Mouse (Mus musculus) forebrain, embryonic 12.5 days (tissue): Measurements from ENCODE around the gene Mamld1. TPM values are rescaled to one million over a fixed set of nuclear protein-coding genes. Genes with fewer than 3 reads are reported as not detected.
"Not testable (repeated sequence)": the region's sequence is repeated elsewhere in the genome, so short reads cannot be mapped to it uniquely, and the experiment has no call there.

Experiments used
- ATAC-seq: fragments of 200-750 bp; cut with Nextera tagmentation; 2 replicates; pipeline ENCODE4 v1.8.0; 2017; ENCODE audit warnings: moderate TSS enrichment; ENCODE audit not compliant: low FRiP score
- H3K27ac ChIP-seq: fragments of 300-500 bp; sonication (generic); 2 replicates; pipeline ENCODE4 v1.5.1; 2016; ENCODE audit warnings: mild to moderate bottlenecking
- H3K27me3 ChIP-seq: fragments of 300-500 bp; sonication (generic); 2 replicates; pipeline ENCODE4 v1.6.1; 2016; ENCODE audit warnings: mild to moderate bottlenecking
- H3K36me3 ChIP-seq: fragments of 300-500 bp; sonication (generic); replicated peaks from 2 replicates; pipeline ENCODE4 v1.6.1; 2016; ENCODE audit warnings: mild to moderate bottlenecking
- H3K4me1 ChIP-seq: fragments of 300-500 bp; sonication (generic); 2 replicates; pipeline ENCODE4 v1.6.1; 2016
- H3K4me2 ChIP-seq: fragments of 300-500 bp; sonication (generic); 2 replicates; pipeline ENCODE4 v1.6.1; 2016; ENCODE audit warnings: mild to moderate bottlenecking, moderate library complexity
- H3K4me3 ChIP-seq: fragments of 300-500 bp; sonication (generic); replicated peaks from 2 replicates; pipeline ENCODE4 v1.5.1; 2016; ENCODE audit warnings: mild to moderate bottlenecking
- H3K9ac ChIP-seq: fragments of 300-500 bp; sonication (generic); 2 replicates; pipeline ENCODE4 v1.6.1; 2016; ENCODE audit warnings: mild to moderate bottlenecking
- H3K9me3 ChIP-seq: fragments of 300-500 bp; sonication (generic); 2 replicates; pipeline ENCODE4 v1.6.1; 2016
- WGBS: fragments of 180-500 bp; shearing (Covaris S2); methylation state at CpG from one replicate; pipeline ENCODE4 v1.1.7; 2016; 5-methylcytosine and 5-hydroxymethylcytosine counted together
- polyA plus RNA-seq: library from polyadenylated mRNA; unstranded; fragments of >200 nt; fragmentation: Nextera tagmentation; extraction: Ambion mirVana; gene quantifications from 2 replicates; pipeline ENCODE4 v1.2.1, GENCODE M21; 2016

Gene Mamld1
- 8.2 and 9.7 TPM in 2 replicates for polyA plus RNA-seq

DNA sequence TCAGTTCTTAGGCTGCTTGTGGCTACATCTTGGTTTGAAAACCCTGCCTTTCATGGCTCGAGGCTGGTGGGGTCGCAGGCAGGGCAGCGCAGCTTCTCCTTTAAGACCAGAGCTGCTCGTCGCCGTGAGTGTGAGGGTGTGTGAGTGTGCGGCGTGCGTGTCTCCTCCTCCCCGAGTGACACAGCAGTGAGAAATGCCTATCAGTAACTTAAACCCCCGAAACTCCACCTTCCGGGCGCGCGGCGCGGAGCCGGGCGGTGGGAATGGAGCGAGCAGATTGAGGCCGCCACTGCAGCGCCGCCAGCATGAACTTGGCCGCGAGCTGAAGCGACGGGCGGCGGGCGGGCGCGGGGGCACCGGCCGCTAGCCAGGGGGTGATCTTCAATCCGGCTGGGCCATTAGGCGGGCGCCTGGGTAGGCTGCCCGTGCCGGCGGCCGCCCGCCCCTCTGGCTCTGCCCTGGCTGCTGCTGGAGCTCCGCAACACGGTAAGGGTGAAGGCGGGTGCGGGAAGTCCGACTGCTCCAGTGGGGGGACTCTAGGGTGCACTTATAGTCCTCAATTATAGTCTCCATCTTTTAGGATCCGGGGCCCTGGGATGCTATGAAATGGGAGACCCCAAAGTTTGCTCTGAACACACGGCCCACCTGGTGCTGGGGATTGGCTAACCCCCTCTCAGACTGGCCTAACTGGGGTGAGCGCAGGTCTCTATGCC, at the start of gene Mamld1:
Mamld1 (plus strand) TSS at position 393 of the 713 bp plus-strand sequence.
- H3K27ac ChIP-seq: peak within 1 kb of the TSS; percentile 90
- H3K36me3 ChIP-seq: no peaks in the 10 kb centered on the region
- peaks cover 13% of the 10 kb centered on the region; the same call in 1 of the 2 replicates for H3K27me3 ChIP-seq
- WGBS: 17% methylated on average over 50 of the region's 50 CpGs
- no peaks in the 10 kb centered on the region for H3K9me3 ChIP-seq
- peak within 1 kb of the TSS; percentile 55 for H3K4me3 ChIP-seq
- peak; percentile 60 for ATAC-seq
- peaks cover 13% of the 10 kb centered on the region for H3K4me1 ChIP-seq
- H3K9ac ChIP-seq: peak within 1 kb of the TSS; percentile 68
- peak within 1 kb of the TSS; percentile 67 for H3K4me2 ChIP-seq

DNA sequence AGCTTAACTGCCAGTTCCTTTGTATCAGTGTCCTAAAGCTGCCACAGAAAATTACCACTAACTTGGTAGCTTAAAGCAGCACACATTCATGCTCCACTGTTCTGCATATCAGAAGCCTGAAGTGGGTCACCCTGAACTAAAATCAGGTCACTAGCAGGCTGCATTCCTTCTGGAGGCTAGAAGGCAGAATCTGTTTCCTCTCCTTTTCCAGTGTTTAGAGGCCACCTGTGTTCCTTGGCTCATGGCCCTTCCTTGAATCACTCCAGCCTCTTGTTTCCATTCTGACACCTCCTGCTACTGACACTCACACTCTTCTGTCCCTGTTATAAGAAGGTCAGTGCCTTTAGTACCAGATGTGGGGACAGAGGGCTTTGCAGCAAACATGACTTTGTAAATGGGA, 25.3 kb upstream of the Mamld1 start:
- Histone ChIP-seq H3K9ac (no peak overlapping the region), H3K36me3 (no peaks in the 10 kb centered on the region), H3K27ac (no peak overlapping the region), H3K4me1 (no peaks in the 10 kb centered on the region), H3K4me3 (no peak overlapping the region), H3K4me2 (no peak overlapping the region), H3K9me3 (no peaks in the 10 kb centered on the region), H3K27me3 (no peaks in the 10 kb centered on the region)
- no peak for ATAC-seq

DNA sequence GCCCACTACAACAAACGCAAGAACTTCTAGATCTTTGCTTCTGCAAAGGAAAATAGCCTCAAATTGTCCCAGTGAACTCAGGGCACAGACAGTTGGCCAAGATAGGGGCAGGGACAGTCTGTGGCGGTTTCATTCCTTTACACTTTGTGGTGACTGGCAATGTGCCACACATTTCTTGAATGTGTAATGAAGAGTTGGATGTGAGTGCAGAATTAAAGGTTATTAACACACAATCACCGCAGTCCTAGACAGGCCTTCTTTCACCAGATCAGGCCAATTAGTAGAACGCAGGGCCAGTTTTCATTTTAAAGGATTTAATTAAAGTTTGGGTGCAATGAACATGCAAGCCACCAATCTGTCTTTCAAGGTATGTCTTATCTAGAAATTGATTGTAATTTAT, 22.0 kb upstream of the Mamld1 start:
- ATAC-seq: peak; percentile 60; the same call in 1 of the 2 replicates
- no peaks in the 10 kb centered on the region for H3K36me3 ChIP-seq
- 61% methylated on average over 4 of the region's 4 CpGs for WGBS

DNA sequence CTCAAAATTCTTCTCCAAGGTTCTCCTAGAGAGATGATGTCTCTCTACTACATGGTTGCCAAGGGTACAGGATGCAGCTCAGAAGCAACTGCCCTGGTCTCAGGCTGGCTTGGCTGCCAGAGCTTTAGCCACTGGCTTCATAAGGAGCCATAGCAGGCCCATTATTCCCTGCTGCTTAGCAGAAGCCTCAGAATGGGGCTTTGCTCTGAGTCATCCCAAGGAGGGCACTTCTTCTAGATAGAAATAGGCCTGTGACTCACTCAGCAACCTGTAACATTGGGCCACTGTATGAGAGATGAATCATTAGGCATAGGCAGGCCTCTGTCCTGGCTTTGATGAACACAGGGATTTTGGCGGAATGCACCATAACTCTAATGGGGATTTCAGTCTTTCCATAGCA, 21.1 kb upstream of the Mamld1 start:
- not testable (repeated sequence) for H3K4me2 ChIP-seq, H3K9me3 ChIP-seq, H3K27ac ChIP-seq, H3K4me1 ChIP-seq, ATAC-seq, H3K27me3 ChIP-seq, H3K4me3 ChIP-seq, H3K36me3 ChIP-seq, H3K9ac ChIP-seq
- 96% methylated on average over 1 of the region's 1 CpGs for WGBS

More for the DNA sequence above, 22.0 kb upstream of the Mamld1 start:
- H3K4me1 ChIP-seq: no peaks in the 10 kb centered on the region
- H3K4me2 ChIP-seq: no peak overlapping the region
- H3K9me3 ChIP-seq: no peaks in the 10 kb centered on the region
- H3K9ac ChIP-seq: no peak overlapping the region
- H3K27ac ChIP-seq: no peak overlapping the region
- no peak overlapping the region for H3K4me3 ChIP-seq
- no peaks in the 10 kb centered on the region for H3K27me3 ChIP-seq

DNA sequence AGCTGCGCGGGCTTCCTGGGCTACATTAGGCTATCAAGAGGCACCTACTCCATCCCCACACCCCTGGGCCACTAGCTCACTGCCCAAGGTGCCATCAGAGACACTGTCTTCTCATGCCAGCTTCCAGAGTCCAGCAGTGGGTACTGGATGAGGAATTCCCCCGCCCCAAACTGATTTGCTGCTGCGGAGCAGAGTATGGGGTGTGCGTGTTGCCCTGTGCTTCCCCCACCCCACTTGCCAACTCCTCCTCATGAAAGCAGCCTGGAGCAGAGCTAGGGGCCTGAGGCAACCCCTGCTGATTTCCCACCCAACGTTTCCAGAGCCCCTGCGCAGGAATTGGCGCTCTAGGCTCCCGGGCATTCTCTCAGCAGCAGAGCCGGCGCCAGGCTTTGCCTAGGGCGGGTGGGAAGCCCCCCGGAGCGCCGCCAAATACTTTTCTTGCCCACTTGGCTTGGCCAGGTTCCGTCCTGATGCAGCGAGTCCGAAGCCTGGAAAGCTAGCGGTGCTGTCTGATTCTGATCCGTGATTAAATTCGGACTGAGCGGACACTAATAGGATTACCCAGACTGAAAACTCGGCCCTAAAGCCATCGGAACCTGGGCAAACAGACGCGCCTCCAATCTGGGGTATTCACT, 738 bp downstream of the Mamld1 start:
- H3K4me2 ChIP-seq: peak overlapping the region; percentile 67
- peaks cover 13% of the 10 kb centered on the region for H3K4me1 ChIP-seq
- peaks cover 13% of the 10 kb centered on the region; the same call in 1 of the 2 replicates for H3K27me3 ChIP-seq
- peak overlapping the region; percentile 55 for H3K4me3 ChIP-seq
- no peaks in the 10 kb centered on the region for H3K36me3 ChIP-seq
- H3K9me3 ChIP-seq: no peaks in the 10 kb centered on the region
- WGBS: 19% methylated on average over 26 of the region's 26 CpGs
- peak overlapping the region; percentile 68 for H3K9ac ChIP-seq
- ATAC-seq: peak; percentile 15; the same call in 1 of the 2 replicates
- peak overlapping the region; percentile 90 for H3K27ac ChIP-seq

DNA sequence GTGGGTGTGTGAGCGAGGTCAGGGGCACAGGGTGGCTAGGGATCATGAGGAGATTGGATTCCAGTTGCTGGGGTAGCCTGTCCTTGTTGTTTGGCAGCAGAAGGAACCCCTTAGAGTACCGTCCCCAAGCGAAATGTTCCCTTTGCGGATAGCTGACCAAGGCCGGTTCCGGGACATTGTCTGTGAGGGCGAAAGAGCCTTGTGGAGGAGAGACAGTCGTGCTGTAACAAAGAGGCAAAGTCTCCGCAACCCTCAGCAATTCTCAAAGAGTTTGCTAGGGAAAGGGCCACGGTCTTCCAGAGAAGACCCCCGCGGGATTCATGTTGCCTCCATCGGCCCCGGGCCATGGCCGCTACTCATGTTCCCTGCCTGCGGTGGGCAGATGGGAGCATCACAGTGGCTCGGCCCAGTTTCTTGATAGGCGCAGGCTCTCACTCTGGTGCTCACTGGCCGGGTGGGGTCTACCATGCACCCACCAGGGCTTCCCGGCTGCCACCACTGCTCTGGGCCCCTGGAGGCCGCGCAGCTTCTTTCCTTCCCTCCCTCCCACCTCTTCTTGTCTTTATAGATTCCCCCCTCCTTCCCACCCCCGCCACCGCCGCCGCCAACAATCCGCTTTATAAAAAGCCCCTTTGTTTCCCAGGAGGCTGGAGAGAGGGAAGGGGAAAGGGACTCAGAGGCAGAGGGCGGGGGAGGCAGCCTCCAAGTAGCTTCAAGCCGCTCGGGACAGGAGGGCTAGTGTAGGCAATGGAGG, 1.5 kb downstream of the Mamld1 start:
- H3K4me1 ChIP-seq: peaks cover 13% of the 10 kb centered on the region
- peak overlapping the region; percentile 68 for H3K9ac ChIP-seq
- H3K27ac ChIP-seq: peak overlapping the region; percentile 90
- WGBS: 22% methylated on average over 30 of the region's 30 CpGs
- H3K4me3 ChIP-seq: peak overlapping the region; percentile 55
- H3K27me3 ChIP-seq: peaks cover 13% of the 10 kb centered on the region; the same call in 1 of the 2 replicates
- ATAC-seq: peak; percentile 83
- H3K36me3 ChIP-seq: no peaks in the 10 kb centered on the region
- H3K9me3 ChIP-seq: no peaks in the 10 kb centered on the region
- peak overlapping the region; percentile 67 for H3K4me2 ChIP-seq

DNA sequence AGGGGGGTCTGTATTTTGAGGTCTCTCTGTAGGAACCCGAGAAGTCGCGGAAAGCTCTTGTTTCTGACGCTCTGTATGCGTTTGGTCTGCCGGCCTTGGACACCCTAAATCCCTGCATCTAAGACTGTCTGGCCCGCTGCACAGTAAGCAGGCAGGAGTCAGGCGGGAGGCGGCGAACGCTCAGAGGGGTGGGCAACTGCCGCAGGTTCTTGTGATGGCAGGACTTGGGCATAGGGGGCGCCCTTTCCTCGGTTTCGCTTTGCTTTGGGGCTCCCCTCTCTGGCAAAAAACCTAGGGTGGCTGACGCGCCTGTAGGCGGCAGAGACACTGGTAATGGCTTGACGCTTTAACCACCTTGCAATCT, 2.0 kb downstream of the Mamld1 start:
- peak overlapping the region; percentile 68 for H3K9ac ChIP-seq
- peaks cover 10% of the 10 kb centered on the region; the same call in 1 of the 2 replicates for H3K27me3 ChIP-seq
- H3K9me3 ChIP-seq: no peaks in the 10 kb centered on the region
- peak; percentile 78 for ATAC-seq
- peak overlapping the region; percentile 90 for H3K27ac ChIP-seq
- H3K4me2 ChIP-seq: peak overlapping the region; percentile 67
- H3K4me3 ChIP-seq: peak overlapping the region; percentile 55
- H3K4me1 ChIP-seq: peaks cover 13% of the 10 kb centered on the region
- H3K36me3 ChIP-seq: no peaks in the 10 kb centered on the region
- WGBS: 33% methylated on average over 19 of the region's 19 CpGs

DNA sequence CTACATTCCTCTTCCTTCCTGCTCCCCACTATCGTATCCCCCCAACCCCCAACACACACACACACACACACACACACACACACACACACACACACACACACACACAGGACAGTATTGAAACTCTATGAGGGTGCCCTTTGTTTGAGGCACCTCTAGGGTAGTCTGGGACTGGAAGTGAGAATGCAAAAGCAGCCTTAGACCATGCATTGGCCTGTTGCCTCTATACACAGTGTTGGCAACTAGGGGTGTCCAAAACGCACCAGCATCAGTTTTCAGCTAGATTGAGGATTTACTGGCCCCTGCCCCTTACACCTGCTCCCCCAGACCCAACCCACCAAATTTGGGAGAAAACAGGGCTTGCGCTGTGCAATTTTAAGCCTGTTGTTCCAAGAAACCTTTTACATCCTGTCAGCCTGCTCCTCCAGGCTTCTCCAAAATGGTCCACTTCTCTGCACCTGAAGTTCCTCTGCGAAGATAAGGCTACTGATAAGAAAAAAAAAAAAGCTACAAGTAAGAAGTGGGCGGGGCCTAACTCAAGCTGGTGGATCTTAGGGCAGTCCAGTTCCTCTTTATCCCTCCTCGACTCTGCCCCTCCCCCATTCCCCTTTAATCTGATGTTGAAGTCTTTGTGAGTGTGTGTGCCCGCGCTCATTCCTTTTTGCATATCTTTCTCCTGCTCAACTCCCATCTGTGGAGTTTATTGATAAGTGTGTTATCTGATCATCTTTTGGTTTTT, 2.6 kb downstream of the Mamld1 start:
- peak overlapping the region; percentile 68 for H3K9ac ChIP-seq
- H3K4me2 ChIP-seq: peak overlapping the region; percentile 67
- peak overlapping the region; percentile 90 for H3K27ac ChIP-seq
- ATAC-seq: peak; percentile 49
- H3K9me3 ChIP-seq: no peaks in the 10 kb centered on the region
- H3K4me1 ChIP-seq: peaks cover 13% of the 10 kb centered on the region
- peak overlapping the region; percentile 55 for H3K4me3 ChIP-seq
- WGBS: 25% methylated on average over 7 of the region's 8 CpGs
- H3K36me3 ChIP-seq: no peaks in the 10 kb centered on the region
- H3K27me3 ChIP-seq: peaks cover 6% of the 10 kb centered on the region; the same call in 1 of the 2 replicates

DNA sequence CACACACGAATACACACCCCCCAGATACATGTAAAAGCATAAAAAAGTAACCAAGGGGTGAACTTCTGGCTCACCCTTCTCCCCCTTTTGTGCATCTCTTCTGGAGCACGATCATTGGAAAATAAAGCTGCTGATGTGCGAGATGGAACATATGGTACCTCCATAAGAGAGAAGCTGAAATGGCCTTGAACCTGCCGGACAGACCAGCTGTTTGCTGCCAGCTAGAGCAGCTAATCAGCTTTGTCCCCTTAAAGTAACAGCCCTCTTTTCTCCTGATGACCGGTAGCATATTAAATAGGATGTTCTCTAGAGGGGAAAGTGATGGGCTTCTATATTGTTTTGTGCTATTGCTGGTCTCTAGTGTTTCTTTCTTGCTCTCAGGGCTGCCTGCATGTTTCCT, 3.2 kb downstream of the Mamld1 start:
- H3K9ac ChIP-seq: no peak overlapping the region

DNA sequence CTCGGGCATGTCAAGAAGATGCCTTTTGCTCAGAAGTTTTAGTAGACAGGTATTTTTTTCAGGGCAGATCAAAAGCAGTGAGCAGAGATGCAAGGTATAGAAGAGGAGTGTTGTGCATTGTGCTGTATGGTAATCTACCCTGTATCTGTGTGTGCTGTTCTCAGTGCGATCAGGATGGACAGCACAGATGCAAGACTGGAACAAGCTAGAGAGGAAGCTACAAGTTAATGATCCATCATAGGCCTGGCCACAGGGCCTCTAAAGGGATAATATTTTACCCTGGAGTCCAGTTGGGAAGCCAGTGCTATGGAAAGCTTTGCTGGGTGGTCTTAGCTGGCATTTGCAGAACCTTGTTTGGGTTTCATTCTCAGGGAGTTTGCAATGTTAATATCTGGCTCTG, 6.9 kb downstream of the Mamld1 start:
- Histone ChIP-seq H3K27me3 (no peaks in the 10 kb centered on the region), H3K4me3 (no peak overlapping the region), H3K4me1 (peaks cover 4% of the 10 kb centered on the region), H3K36me3 (no peaks in the 10 kb centered on the region), H3K4me2 (no peak overlapping the region), H3K9me3 (no peaks in the 10 kb centered on the region), H3K9ac (no peak overlapping the region), H3K27ac (no peak overlapping the region)
- 87% methylated on average over 2 of the region's 2 CpGs for WGBS
- ATAC-seq: no peak

More for the DNA sequence above, 3.2 kb downstream of the Mamld1 start:
- WGBS: 19% methylated on average over 5 of the region's 5 CpGs
- H3K4me3 ChIP-seq: peak overlapping the region; percentile 16
- H3K27ac ChIP-seq: peak overlapping the region; percentile 90
- no peaks in the 10 kb centered on the region for H3K36me3 ChIP-seq
- ATAC-seq: no peak
- H3K4me1 ChIP-seq: peaks cover 13% of the 10 kb centered on the region
- H3K27me3 ChIP-seq: peaks cover under 1% of the 10 kb centered on the region; the same call in 1 of the 2 replicates
- H3K9me3 ChIP-seq: no peaks in the 10 kb centered on the region
- H3K4me2 ChIP-seq: peak overlapping the region; percentile 67

DNA sequence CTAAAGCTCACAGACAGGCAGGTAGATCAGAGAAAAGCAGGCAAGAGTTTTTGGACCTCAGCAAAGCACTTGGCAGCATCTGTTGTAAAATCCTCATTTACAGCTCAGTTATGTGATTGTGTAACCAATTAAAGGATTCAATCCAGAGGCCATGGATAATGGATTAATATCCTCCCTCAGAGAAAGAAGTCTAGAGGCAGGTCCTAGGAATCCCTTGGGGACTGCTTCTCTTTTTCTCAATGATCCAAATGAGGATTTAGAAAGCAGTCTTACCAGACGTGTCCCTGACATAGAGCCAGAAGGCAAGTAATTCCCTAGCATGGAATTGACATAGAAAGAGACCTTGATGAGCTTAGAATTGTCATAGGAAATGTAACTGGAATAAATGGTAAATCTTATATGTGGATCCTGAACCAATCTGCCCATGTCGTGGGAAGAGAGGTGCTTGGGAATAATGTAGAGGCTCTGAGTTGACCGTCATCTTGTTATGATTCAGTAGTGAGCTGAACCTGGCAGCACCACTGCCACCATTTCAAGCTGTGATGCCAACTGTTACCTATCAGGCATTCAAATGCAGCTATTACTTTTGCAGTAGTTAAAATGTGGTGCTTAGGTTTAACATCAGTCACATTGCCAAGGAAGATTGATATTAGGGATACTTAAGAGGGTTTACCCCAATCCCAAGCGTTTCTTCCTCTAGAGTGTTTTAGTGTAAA, 35.2 kb downstream of the Mamld1 start:
- Histone ChIP-seq H3K4me3 (no peak overlapping the region), H3K9ac (no peak overlapping the region), H3K36me3 (no peaks in the 10 kb centered on the region), H3K27ac (no peak overlapping the region), H3K9me3 (no peaks in the 10 kb centered on the region), H3K27me3 (no peaks in the 10 kb centered on the region), H3K4me1 (0 out of 2 replicates have a peak, but pooled peaks cover 3% of the 10 kb centered on the region), H3K4me2 (no peak overlapping the region)
- ATAC-seq: no peak
- 83% methylated on average over 4 of the region's 4 CpGs for WGBS
